Mouse (Mus musculus) liver, postnatal 0 days (tissue): ENCODE data around the gene Rps6kl1.

Experiments
- CTCF ChIP-seq: sonication (generic); IDR thresholded peaks from 2 replicates; pipeline ENCODE4 v1.5.1; 2016; ENCODE audit warnings: antibody characterized with exemption, low read depth
- EP300 ChIP-seq: IDR thresholded peaks from 2 replicates; pipeline ENCODE4 v1.6.1; 2016; ENCODE audit warnings: antibody characterized with exemption, low read depth, mild to moderate bottlenecking

DNA sequence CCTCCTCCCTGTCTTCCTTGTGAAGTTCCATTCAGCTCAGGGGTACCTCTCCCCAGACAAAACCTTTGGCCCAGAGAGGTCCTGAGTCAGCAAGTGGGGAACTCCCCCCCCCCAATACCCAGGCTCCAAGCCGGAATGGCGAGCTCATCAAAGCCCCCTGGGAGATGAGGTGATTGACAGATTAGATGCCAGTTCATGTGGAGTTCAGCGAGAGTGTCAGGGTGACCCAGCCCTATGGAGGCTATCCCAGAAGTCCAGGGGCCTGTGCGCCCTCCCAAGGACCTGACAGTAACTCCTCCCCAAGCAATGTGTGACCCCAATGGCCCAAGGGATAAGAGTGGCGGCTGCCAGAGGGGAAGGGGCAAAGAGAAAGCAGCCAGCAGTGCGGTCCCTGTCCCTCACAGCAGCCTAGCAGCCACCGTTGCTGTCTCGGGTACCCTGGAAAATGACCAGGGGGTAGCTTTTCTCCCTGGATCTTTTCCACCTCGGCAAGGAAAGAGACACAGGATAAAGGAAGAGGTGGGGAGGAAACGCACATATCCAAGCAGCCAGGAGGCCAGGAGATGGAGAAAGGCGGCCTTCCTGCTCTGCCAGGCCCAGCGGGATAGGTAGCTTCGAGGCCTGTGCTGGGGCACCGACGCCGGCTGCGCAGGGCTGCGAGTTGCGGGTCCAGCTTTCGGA, 603 bp downstream of the Rps6kl1 start:
- no peak for TF ChIP-seq EP300
- no peak for TF ChIP-seq CTCF
